Mouse (Mus musculus): ENCODE measurements at regions not wholly inside any gene's neighbourhood (a gene's known extent, or its start where the extent isn't known, plus 50 kb on each side); places are given as distances from the start of the nearest gene placed in this dataset. TPM values are rescaled to one million over a fixed set of nuclear protein-coding genes. Genes with fewer than 3 reads are reported as not detected.
"Not testable (repeated sequence)": the region's sequence is repeated elsewhere in the genome, so short reads cannot be mapped to it uniquely, and the experiment has no call there.

- no peak for DNase-seq (ENCODE audit: low spot score in 2 of 2)
These were observed 62.4 kb upstream of the Acpp start for GRCm38 (mm10) chr9:104399927-104400326.

GRCm38 (mm10) chr9:104398484-104398883 is 60.9 kb upstream of the Acpp start:
- DNase-seq (ENCODE audit: low spot score in 2 of 2) = not testable (repeated sequence)

GRCm38 (mm10) chr9:104387805-104388204 is 50.3 kb upstream of the Acpp start:
- DNase-seq (ENCODE audit: low spot score in 2 of 2) = no peak

Small RNA genes lying in the stretch of these regions (microRNA-seq; reads per million reads assigned to microRNA genes)
- not detected for gene Mir2136

Measured in adrenal gland, postnatal 4 days (tissue).